Mouse (Mus musculus) forebrain, embryonic 11.5 days (tissue): ENCODE measurements around the gene Phf21a. TPM values are rescaled to one million over a fixed set of nuclear protein-coding genes. Genes with fewer than 3 reads are reported as not detected.
"Not testable (repeated sequence)": the region's sequence is repeated elsewhere in the genome, so short reads cannot be mapped to it uniquely, and the experiment has no call there.

Experiments used
- ATAC-seq: fragments of 200-750 bp; cut with Nextera tagmentation; replicated peaks from 2 replicates; pipeline ENCODE4 v1.8.0; 2017; ENCODE audit warnings: moderate TSS enrichment; ENCODE audit not compliant: low FRiP score
- DNase-seq: peaks from one replicate; pipeline ENCODE4 v3.0.0-alpha.2; 2017; ENCODE audit warnings: low spot score
- H3K27ac ChIP-seq: fragments of 300-500 bp; sonication (generic); 2 replicates; pipeline ENCODE4 v1.5.1; 2014; ENCODE audit warnings: low read depth, low read length
- H3K27me3 ChIP-seq: fragments of 300-500 bp; sonication (generic); 2 replicates; pipeline ENCODE4 v1.6.1; 2014; ENCODE audit warnings: mild to moderate bottlenecking, low read length, mixed read lengths; ENCODE audit not compliant: control insufficient read depth, insufficient read depth
- H3K36me3 ChIP-seq: fragments of 300-500 bp; sonication (generic); 2 replicates; pipeline ENCODE4 v1.6.1; 2014; ENCODE audit warnings: mild to moderate bottlenecking, low read length, moderate library complexity, mixed read lengths; ENCODE audit not compliant: control insufficient read depth, insufficient read depth
- H3K4me1 ChIP-seq: fragments of 300-500 bp; sonication (generic); replicated peaks from 2 replicates; pipeline ENCODE4 v1.6.1; 2014; ENCODE audit warnings: low read length, mixed read lengths; ENCODE audit not compliant: control insufficient read depth, insufficient read depth
- H3K4me2 ChIP-seq: fragments of 300-500 bp; sonication (generic); 2 replicates; pipeline ENCODE4 v1.6.1; 2014; ENCODE audit warnings: low read depth, mild to moderate bottlenecking, low read length, moderate library complexity, mixed read lengths; ENCODE audit not compliant: severe bottlenecking
- H3K4me3 ChIP-seq: fragments of 300-500 bp; sonication (generic); 2 replicates; pipeline ENCODE4 v1.5.1; 2014; ENCODE audit warnings: low read depth, low read length
- H3K9ac ChIP-seq: fragments of 300-500 bp; sonication (generic); 2 replicates; pipeline ENCODE4 v1.6.1; 2014; ENCODE audit warnings: low read length
- H3K9me3 ChIP-seq: fragments of 300-500 bp; sonication (generic); 2 replicates; pipeline ENCODE4 v1.6.1; 2016; ENCODE audit warnings: low read length, mixed read lengths; ENCODE audit not compliant: control insufficient read depth
- WGBS: fragments of 180-500 bp; shearing (Covaris S2); extraction: QIAGEN DNeasy Blood & Tissue Kit; methylation state at CpG from one replicate; pipeline ENCODE4 v1.1.7; 2014; 5-methylcytosine and 5-hydroxymethylcytosine counted together
- polyA plus RNA-seq: library from polyadenylated mRNA; unstranded; fragments of >200 nt; fragmentation: Nextera tagmentation; extraction: Ambion mirVana; gene quantifications from 2 replicates; pipeline ENCODE4 v1.2.1, GENCODE M21; 2014

Phf21a gene
- polyA plus RNA-seq, 1 experiment from 2014 or later: 37.6 TPM

DNA sequence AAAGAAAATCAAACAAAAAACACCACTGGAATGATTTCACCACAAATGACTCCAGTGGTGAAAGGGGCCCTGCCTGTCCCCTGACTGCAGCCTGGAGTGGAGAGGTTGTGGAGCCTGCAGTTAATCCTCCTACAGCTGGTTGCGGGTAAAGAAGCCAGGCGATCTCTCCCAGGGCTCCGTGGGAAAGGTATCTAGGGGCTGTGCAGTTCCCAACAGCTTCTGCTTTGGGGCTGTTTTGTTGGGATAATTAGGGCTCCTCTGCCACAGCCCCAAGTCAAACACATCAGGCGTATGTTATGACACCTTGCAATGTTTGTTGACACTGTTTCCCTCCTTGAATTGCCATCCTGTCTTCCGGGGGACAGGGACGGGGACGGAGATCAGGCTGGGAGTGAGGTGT lies 47.5 kb downstream of the Phf21a start:
- H3K9ac ChIP-seq: peak overlapping the region; percentile 27
- 0 out of 2 replicates have a peak overlapping the region, but pooled peaks have one; percentile 3 for H3K27ac ChIP-seq
- H3K36me3 ChIP-seq: no peaks in the 10 kb centered on the region
- DNase-seq (no peak), ATAC-seq (no peak)
- no peaks in the 10 kb centered on the region for H3K9me3 ChIP-seq
- whole genome bisulfite sequencing: 7% methylated on average over 7 of the region's 7 CpGs
- H3K27me3 ChIP-seq: no peaks in the 10 kb centered on the region
- no peak overlapping the region for H3K4me3 ChIP-seq
- peaks cover 7% of the 10 kb centered on the region; the same call in 1 of the 2 replicates for H3K4me1 ChIP-seq
- H3K4me2 ChIP-seq: peak overlapping the region; percentile 44

DNA sequence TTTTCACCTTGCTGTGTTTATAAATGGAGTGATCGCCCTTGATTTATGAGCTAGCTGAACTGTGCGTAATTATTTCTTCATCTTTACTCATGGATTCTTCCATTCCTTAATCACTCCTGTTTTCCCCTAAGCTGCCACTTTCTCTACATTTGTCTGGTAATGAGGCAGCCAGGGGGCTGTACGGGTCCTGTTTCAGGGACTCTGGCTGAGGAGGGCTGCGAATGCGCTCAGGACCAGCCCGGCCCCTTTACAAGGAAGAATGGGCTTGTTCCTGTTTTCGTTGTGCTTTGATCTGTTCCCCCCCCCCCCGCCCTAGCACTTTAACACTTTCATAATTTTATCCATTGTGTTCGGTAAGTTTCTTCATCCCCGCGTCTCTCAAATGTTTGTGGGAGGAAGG lies 48.2 kb downstream of the Phf21a start:
- Histone ChIP-seq H3K9me3 (no peaks in the 10 kb centered on the region), H3K27ac (no peak overlapping the region), H3K4me2 (peak overlapping the region; percentile 44; the same call in 1 of the 2 replicates), H3K9ac (peak overlapping the region; percentile 27), H3K27me3 (no peaks in the 10 kb centered on the region), H3K4me1 (peaks cover 7% of the 10 kb centered on the region; the same call in 1 of the 2 replicates), H3K4me3 (no peak overlapping the region), H3K36me3 (no peaks in the 10 kb centered on the region)
- 14% methylated on average over 11 of the region's 11 CpGs for WGBS
- DNase-seq (peak; percentile 64), ATAC-seq (no peak; the same call in 1 of the 2 replicates)

DNA sequence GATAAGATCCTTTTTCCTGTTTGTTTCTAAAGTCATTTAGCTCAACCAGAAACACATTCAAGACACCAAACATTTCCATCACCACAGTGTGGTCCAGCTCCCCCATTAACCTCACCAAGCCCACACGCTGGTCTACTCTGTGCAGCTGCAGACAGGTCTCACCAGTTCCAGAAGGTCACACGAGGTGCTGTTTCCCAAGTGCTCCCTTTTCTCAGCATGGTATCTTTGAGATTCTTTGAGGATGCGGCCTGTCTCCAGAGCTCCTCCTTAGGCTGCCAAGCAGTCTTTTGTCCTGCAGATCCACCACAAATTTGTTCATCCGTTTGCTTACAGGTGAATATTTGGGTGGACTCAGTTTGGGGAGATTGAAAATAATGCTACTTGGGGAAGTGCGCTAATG lies 51.0 kb downstream of the Phf21a start:
- 31% methylated on average over 5 of the region's 5 CpGs for WGBS
- no peaks in the 10 kb centered on the region for H3K36me3 ChIP-seq
- no peaks in the 10 kb centered on the region for H3K9me3 ChIP-seq
- H3K27me3 ChIP-seq: no peaks in the 10 kb centered on the region
- no peak overlapping the region for H3K4me2 ChIP-seq
- ATAC-seq: no peak
- H3K4me3 ChIP-seq: no peak overlapping the region
- DNase-seq: no peak
- H3K9ac ChIP-seq: no peak overlapping the region
- no peak overlapping the region for H3K27ac ChIP-seq
- peaks cover 7% of the 10 kb centered on the region; the same call in 1 of the 2 replicates for H3K4me1 ChIP-seq

DNA sequence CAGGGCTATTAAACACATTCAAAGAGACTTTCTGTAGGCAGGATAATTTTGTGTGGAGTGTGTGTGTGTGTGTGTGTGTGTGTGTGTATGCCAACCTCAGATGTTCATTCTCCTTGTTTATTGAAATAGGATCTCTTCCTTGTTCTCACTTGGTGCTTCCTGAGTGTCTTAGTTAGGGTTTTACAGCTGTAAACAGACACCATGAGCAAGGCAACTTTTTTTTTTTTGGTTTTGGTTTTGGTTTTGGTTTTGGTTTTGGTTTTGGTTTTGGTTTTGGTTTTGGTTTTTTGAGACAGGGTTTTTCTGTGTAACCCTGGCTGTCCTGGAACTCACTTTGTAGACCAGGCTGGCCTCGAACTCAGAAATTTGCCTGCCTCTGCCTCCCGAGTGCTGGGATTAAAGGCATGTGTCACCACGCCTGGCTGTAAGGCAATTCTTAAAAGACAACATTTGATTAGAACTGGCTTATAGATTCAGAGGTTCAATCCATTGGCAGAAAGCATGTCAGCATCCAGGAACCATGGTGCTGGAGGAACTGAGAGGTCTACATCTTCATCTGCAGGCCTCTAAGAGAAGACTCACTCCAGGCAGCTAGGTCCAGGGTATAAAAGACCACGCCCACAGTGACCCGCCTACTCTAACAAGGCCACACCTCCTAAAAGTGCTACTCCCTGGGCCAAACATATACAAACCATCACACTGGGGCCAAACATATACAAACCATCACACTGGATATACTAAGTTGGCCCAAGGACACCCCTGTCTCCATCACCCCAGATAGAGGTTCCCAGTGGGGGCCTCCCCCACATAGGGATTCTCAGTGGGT lies 55.2 kb downstream of the Phf21a start:
- H3K27ac ChIP-seq, H3K4me2 ChIP-seq, H3K9ac ChIP-seq, H3K36me3 ChIP-seq, ATAC-seq, H3K9me3 ChIP-seq, H3K27me3 ChIP-seq, DNase-seq, H3K4me3 ChIP-seq, H3K4me1 ChIP-seq: not testable (repeated sequence)
- WGBS: 81% methylated on average over 5 of the region's 5 CpGs

DNA sequence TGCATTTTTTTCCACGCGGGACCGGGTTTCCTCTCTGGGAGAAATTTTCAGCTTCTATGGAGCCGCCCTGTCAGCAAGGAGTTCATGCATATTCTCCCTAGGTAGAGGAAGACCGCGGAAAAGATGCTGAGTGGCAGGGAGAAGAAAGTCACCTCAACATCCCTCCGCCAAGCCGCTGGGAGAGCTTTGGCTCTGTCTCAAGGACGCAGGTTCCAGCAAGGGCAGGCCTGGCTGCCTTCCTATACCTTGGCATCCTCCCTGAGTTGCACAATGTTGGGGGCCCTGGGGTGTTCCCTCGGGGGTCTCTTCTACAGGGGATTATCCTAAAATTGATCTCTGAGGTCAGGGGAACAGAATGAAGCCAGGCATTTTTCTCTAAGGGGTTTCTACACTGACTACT lies 71.4 kb downstream of the Phf21a start:
- ATAC-seq (no peak), DNase-seq (no peak)
- no peak overlapping the region for H3K4me3 ChIP-seq
- no peak overlapping the region for H3K4me2 ChIP-seq
- H3K27ac ChIP-seq: no peak overlapping the region
- no peaks in the 10 kb centered on the region for H3K27me3 ChIP-seq
- H3K4me1 ChIP-seq: no peaks in the 10 kb centered on the region
- WGBS: 66% methylated on average over 10 of the region's 10 CpGs
- H3K36me3 ChIP-seq: no peaks in the 10 kb centered on the region
- H3K9me3 ChIP-seq: no peaks in the 10 kb centered on the region
- H3K9ac ChIP-seq: no peak overlapping the region

DNA sequence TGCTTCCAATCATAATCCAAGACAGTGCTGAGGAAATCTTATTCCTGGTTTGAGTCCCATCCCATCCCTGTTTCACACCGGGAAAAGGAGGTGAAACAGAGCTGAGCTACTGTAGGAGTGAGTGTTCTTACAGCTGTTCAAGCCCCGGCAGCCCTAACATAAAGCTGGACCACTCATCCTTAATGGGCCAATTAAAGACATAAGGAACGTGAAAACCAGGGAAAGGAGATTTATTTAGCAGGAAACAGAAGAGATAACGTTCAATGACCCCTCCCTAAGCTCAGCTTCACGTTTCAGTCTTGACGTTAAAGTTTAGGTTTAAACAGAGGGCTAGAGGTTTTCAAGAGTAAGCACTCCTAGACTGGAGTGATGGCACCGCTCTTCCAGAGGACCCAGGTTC lies 74.0 kb downstream of the Phf21a start:
- 78% methylated on average over 7 of the region's 7 CpGs for WGBS
- no peak for DNase-seq
- H3K9ac ChIP-seq: no peak overlapping the region
- H3K4me1 ChIP-seq: no peaks in the 10 kb centered on the region
- no peaks in the 10 kb centered on the region for H3K27me3 ChIP-seq
- no peak for ATAC-seq
- no peak overlapping the region for H3K27ac ChIP-seq
- no peak overlapping the region for H3K4me2 ChIP-seq
- H3K9me3 ChIP-seq: no peaks in the 10 kb centered on the region
- H3K36me3 ChIP-seq: no peaks in the 10 kb centered on the region
- no peak overlapping the region for H3K4me3 ChIP-seq

DNA sequence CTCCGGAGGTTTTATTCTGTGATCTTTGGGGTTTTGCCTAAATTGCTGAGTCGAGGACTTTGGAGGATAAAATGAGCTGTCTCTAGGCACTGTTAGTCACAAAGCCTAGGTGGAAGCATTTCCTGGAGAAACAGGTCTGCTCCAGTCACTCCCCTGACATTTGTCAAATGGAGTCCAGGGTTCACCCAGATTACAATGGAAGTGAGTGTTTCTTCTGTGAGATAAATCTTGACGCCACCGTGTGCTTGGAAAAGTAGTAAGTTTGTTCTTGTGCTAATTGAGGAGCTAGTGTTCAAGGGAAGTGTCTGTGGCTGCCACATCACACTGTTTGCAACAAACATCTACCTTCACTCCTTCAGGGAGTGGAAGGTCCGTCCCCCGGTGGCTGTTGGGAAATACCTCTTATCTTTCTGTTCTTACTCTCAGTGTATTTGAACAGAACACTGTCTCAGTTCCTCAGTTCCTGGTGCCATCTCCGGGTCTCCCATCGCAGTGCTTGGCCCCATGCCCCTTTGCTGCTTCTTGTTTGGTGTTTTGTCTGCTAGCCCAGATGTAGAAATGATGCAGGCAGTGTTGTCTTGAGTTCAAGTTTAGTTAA lies 78.2 kb downstream of the Phf21a start:
- Histone ChIP-seq H3K4me3 (no peak overlapping the region), H3K27ac (no peak overlapping the region), H3K27me3 (no peaks in the 10 kb centered on the region), H3K36me3 (no peaks in the 10 kb centered on the region), H3K9me3 (no peaks in the 10 kb centered on the region), H3K4me1 (0 out of 2 replicates have a peak, but pooled peaks cover 2% of the 10 kb centered on the region), H3K9ac (no peak overlapping the region), H3K4me2 (no peak overlapping the region)
- no peak for DNase-seq
- ATAC-seq: no peak
- 80% methylated on average over 8 of the region's 8 CpGs for WGBS

DNA sequence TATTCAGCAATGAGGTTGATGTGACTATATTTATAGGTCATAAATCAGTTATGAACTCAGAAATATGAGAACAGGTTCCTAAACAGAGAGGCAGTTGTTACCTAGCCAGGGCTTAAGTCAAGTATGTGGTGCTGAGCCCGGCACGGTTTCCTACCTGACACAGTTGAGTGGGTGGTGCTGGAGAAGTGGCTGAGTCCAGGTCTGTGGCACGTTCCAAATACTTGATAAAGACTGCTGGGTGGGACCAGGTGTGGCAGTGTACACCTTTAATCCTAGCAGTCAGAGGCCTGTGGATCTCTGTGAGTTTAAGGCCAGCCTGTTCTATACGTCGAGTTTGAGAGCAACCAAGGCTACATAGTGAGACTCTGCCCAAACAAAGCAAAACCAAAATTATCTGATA lies 79.4 kb downstream of the Phf21a start:
- ATAC-seq: no peak

More for the DNA sequence above, 79.4 kb downstream of the Phf21a start:
- 0 out of 2 replicates have a peak, but pooled peaks cover 3% of the 10 kb centered on the region for H3K4me1 ChIP-seq
- H3K9ac ChIP-seq: no peak overlapping the region
- no peak overlapping the region for H3K4me3 ChIP-seq
- H3K27ac ChIP-seq: no peak overlapping the region
- no peak overlapping the region for H3K4me2 ChIP-seq
- no peaks in the 10 kb centered on the region for H3K9me3 ChIP-seq
- H3K27me3 ChIP-seq: no peaks in the 10 kb centered on the region
- WGBS: 91% methylated on average over 5 of the region's 5 CpGs
- DNase-seq: no peak
- no peaks in the 10 kb centered on the region for H3K36me3 ChIP-seq
